Mouse (Mus musculus) MEL (cell line): ENCODE results near the gene Fam102a.
A peak's percentile ranks its signal among the peaks of the same experiment; 100 is the strongest.

ENCODE experiments used
- CTCF ChIP-seq, 3 experiments: IDR thresholded peaks in 2 of 3; conservative IDR thresholded peaks in 1 of 3; 2 replicates each; pipeline ENCODE4 v1.5.1; 2011 to 2012; ENCODE audit warnings: low read length in 3 of 3, low read depth in 2 of 3, mild to moderate bottlenecking in 2 of 3, improper control_type of control experiment in 1 of 3, inconsistent platforms in 1 of 3, mixed read lengths in 1 of 3, moderate library complexity in 1 of 3; ENCODE audit not compliant: control insufficient read depth in 1 of 3, insufficient read depth in 1 of 3, poor library complexity in 1 of 3, severe bottlenecking in 1 of 3
- EP300 ChIP-seq, 2 experiments: IDR thresholded peaks; 2 replicates each; pipeline ENCODE4 v1.6.1; 2011; ENCODE audit warnings: improper control_type of control experiment in 2 of 2, low read length in 2 of 2, low read depth in 1 of 2, mild to moderate bottlenecking in 1 of 2
- MAZ ChIP-seq: IDR thresholded peaks from 2 replicates; pipeline ENCODE4 v1.6.1; 2012; ENCODE audit warnings: low read depth, mild to moderate bottlenecking, inconsistent platforms, low read length, improper control_type of control experiment

GRCm38 (mm10) chr2:32487124-32487623 is 48.0 kb upstream of the Fam102a start:
- TF ChIP-seq CTCF (IDR thresholded peaks at IDR 0.05 in 2 of 3, conservative IDR thresholded peaks at IDR 0.05 in 1 of 3; ENCODE audit: control insufficient read depth in 1 of 3, insufficient read depth in 1 of 3, low read depth in 2 of 3, low read length in 3 of 3, poor library complexity in 1 of 3, severe bottlenecking in 1 of 3) = peak; percentile 68 to 87 (median 80)
- no peak for TF ChIP-seq MAZ
- no peak for TF ChIP-seq EP300 (IDR thresholded peaks at IDR 0.05; ENCODE audit: low read depth in 1 of 2, low read length in 2 of 2)
